Mouse (Mus musculus): ENCODE measurements around the gene 9130213A22Rik.

9130213A22Rik gene

DNA sequence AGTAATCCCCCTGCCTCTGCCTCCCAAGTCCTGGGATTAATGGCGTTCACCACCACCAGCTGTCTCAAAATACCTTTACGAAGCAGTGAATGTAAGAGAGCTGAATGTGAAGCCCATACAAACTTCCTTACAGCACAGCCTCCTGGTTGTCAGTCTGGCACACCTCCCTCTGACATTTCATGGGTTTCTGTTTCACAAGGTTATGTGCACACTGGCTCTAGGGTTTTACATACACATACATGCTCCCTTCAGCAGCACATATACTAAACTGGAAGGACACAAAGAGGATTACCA lies 47.7 kb downstream of the 9130213A22Rik start:
- DNase-seq (ENCODE audit: low spot score), result no peak

DNA sequence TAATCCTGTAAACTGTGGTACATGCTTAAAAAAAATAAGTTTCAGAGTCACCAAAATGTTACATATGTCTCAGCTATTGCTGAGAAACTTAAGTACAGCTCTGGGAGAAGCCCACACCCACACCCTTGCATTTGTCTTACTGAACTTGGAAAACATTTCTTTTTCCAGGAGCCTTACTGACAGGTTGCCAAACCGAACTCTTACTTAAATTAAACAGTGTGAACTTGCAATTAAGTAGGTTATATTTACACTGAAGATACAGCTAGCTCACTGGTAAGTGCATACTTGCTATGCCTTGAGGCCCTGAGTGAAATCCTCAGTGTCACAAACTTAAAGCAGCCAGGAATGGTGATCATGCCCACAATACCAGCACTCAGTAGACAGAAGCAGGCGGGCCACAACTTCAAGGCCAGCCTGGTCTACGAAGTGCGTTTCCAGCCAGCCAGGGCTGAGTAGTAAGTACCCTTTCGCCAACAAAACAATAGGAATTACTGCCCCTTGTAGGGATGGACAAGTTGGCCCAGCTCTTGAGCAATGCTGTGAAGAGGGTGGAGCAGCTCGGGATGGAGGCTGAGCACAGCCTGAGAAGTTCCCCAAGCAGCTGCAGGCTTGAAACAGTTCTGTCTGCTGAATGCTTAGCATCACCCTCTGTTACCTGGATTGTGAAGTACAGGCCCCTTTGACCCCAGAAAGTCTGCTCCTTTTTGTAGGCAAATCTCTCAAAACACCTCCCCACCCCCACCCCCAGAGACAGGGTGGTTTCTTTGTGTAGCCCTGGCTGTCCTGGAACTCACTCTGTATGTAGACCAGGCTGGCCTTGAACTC lies 48.2 kb downstream of the 9130213A22Rik start:
- DNase-seq (ENCODE audit: low spot score), result no peak

DNA sequence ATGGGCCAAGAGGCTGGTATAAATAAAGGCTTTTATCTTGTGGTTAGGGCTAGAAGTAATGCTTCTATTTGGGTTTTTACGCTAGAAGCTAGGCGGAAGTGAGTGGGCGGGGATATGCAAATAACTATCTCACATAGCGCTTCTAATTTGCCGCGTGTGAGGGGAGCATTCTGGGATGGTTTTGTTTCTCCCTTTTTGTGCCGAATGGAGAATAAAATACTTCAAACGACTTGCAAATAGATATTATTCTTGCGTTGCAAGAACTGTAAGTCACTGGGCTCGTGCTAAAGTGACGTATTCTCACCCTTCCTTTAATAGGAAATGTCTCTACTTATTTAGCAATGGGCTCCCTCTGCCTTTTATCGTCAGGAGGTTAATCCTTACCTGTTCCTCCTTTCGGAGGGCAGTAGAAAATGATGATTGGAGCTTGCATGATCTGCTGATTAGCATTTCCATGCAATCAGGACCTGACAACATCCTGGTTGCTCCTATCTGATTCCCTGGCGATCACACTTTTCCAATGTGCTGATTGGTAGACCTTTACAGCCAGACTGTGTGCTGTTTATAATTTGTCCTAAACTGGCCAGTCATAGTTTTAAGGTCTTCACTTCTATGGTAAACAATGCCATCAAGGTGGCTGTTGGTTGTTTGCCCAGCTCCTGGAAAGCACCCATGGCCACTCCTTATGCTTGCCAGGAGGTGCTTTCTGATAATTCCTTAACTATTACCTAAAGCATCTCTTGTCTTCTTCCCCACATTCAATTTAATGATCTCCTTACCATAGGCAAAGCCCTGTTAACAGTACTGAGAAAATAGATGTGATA lies 49.1 kb downstream of the 9130213A22Rik start:
- DNase-seq (ENCODE audit: low spot score), result peak; percentile 89

GRCm38 (mm10) chr11:69072666-69073064 lies 49.7 kb downstream of the 9130213A22Rik start:
- DNase-seq (ENCODE audit: low spot score), result no peak

DNA sequence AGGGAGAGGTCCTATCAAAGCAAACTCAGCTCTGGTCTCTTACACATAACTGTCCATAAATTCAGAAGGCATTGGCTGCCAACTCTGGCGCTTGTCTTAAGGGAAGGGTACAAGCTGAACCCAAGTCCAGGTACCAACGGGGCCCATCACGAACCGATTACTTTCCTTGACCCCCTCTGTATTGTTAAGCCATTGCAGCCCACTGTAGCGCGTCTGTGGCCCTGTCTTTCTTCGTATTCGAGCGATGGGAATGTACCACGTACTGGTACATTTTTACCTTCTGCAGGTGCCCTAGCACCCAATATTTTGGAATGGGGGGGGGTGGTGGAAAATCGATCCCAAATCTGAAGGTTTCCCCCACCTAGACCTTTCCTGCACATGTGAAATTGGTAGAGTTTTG lies 50.2 kb downstream of the 9130213A22Rik start:
- DNase-seq (ENCODE audit: low spot score), result no peak

- DNase-seq (ENCODE audit: low spot score), result no peak
Observed at GRCm38 (mm10) chr11:69071262-69071661, 51.1 kb downstream of the 9130213A22Rik start.

DNA sequence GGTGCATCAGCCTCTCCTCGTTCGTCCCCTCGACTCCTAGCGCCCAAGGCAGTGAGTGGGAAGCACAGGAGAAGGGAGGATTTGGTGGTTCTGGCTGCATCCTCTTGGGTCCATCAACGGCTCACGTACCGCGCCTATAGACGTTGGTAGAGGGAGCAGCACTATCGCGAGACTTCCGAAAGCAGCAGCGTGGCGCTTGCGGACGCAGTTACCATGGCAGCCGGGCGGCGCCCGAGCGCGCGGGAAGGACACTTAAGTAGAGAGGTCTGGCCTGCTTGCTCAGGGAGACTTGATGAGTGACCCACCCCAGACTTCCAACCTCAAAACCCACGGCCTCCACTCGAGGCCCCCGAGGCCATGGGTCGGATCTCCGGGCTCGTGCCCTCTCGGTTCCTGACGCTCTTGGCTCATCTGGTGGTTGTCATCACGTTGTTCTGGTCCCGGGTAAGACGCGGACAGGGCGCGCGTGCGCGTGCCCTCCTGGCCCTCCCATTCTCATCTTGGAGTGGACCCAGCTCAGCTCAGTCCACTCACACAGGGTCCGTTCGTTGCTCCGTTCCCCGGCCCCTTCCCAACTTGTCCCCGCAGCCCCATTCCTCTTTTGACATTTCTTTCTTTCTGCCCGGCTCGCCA lies 51.7 kb downstream of the 9130213A22Rik start, which contains the start of gene Tmem107:
Tmem107 (plus strand) TSS at position 217 of the 633 bp plus-strand sequence.
- peak; percentile 95 for DNase-seq (ENCODE audit: low spot score)

GRCm38 (mm10) chr11:69070093-69070492 lies 52.3 kb downstream of the 9130213A22Rik start:
- no peak for DNase-seq (ENCODE audit: low spot score)
